Mouse (Mus musculus): ENCODE measurements around the gene Hdac8. TPM values are rescaled to one million over a fixed set of nuclear protein-coding genes. Genes with fewer than 3 reads are reported as not detected.

Gene Hdac8
- polyA plus RNA-seq, 1 experiment, result 18.5 TPM

- peaks cover 22% of the 10 kb centered on the region for H3K27me3 ChIP-seq (ENCODE audit: control insufficient read depth, insufficient read depth, low read length, poor library complexity, severe bottlenecking)
- TF ChIP-seq EP300 (IDR thresholded peaks at IDR 0.05; ENCODE audit: insufficient read depth, low read depth, low read length), result no peak
- no peak for TF ChIP-seq POLR2A (IDR thresholded peaks at IDR 0.05; ENCODE audit: insufficient read depth, low read length)
- no peak for TF ChIP-seq CTCF (IDR thresholded peaks at IDR 0.05; ENCODE audit: low read depth, low read length)
- H3K4me3 ChIP-seq (ENCODE audit: low read depth, low read length), result peak within 1 kb of the TSS; percentile 77
- no peaks in the 10 kb centered on the region for H3K4me1 ChIP-seq (ENCODE audit: control insufficient read depth, insufficient read depth, low read length)
- H3K27ac ChIP-seq (ENCODE audit: insufficient read depth, low read length), result no peak within 1 kb of the TSS
- H3K9ac ChIP-seq (ENCODE audit: low read depth, poor library complexity, severe bottlenecking), result peak within 1 kb of the TSS; percentile 63
- H3K9me3 ChIP-seq (replicated peaks; ENCODE audit: control insufficient read depth, insufficient read depth, low read length, poor library complexity, severe bottlenecking), result no peaks in the 10 kb centered on the region
- H3K36me3 ChIP-seq (ENCODE audit: control insufficient read depth, insufficient read depth, low read length, poor library complexity, severe bottlenecking), result no peaks in the 10 kb centered on the region
Observed at GRCm38 (mm10) chrX:102251937-102252860, 253.0 kb downstream of the Hdac8 start, which contains the start of gene Cited1. Gene Cited1 (minus strand): TSS chrX:102252181.

- peak overlapping the region; percentile 77 for H3K4me3 ChIP-seq (ENCODE audit: low read depth, low read length)
- no peaks in the 10 kb centered on the region for H3K9me3 ChIP-seq (replicated peaks; ENCODE audit: control insufficient read depth, insufficient read depth, low read length, poor library complexity, severe bottlenecking)
- H3K27me3 ChIP-seq (ENCODE audit: control insufficient read depth, insufficient read depth, low read length, poor library complexity, severe bottlenecking), result peaks cover 22% of the 10 kb centered on the region
- H3K9ac ChIP-seq (ENCODE audit: low read depth, poor library complexity, severe bottlenecking), result peak overlapping the region; percentile 63
- no peak overlapping the region for H3K27ac ChIP-seq (ENCODE audit: insufficient read depth, low read length)
- no peak for TF ChIP-seq EP300 (IDR thresholded peaks at IDR 0.05; ENCODE audit: insufficient read depth, low read depth, low read length)
- no peak for TF ChIP-seq POLR2A (IDR thresholded peaks at IDR 0.05; ENCODE audit: insufficient read depth, low read length)
- no peak for TF ChIP-seq CTCF (IDR thresholded peaks at IDR 0.05; ENCODE audit: low read depth, low read length)
- no peaks in the 10 kb centered on the region for H3K4me1 ChIP-seq (ENCODE audit: control insufficient read depth, insufficient read depth, low read length)
- no peaks in the 10 kb centered on the region for H3K36me3 ChIP-seq (ENCODE audit: control insufficient read depth, insufficient read depth, low read length, poor library complexity, severe bottlenecking)
Observed at GRCm38 (mm10) chrX:102251221-102251936, 253.8 kb downstream of the Hdac8 start.

GRCm38 (mm10) chrX:102250891-102251170 is 254.3 kb downstream of the Hdac8 start:
- H3K9ac ChIP-seq (ENCODE audit: low read depth, poor library complexity, severe bottlenecking), result peak overlapping the region; percentile 63
- H3K4me3 ChIP-seq (ENCODE audit: low read depth, low read length), result peak overlapping the region; percentile 77
- H3K36me3 ChIP-seq (ENCODE audit: control insufficient read depth, insufficient read depth, low read length, poor library complexity, severe bottlenecking), result no peaks in the 10 kb centered on the region
- no peak overlapping the region for H3K27ac ChIP-seq (ENCODE audit: insufficient read depth, low read length)
- H3K9me3 ChIP-seq (replicated peaks; ENCODE audit: control insufficient read depth, insufficient read depth, low read length, poor library complexity, severe bottlenecking), result no peaks in the 10 kb centered on the region
- TF ChIP-seq CTCF (IDR thresholded peaks at IDR 0.05; ENCODE audit: low read depth, low read length) (no peak), POLR2A (IDR thresholded peaks at IDR 0.05; ENCODE audit: insufficient read depth, low read length) (no peak), EP300 (IDR thresholded peaks at IDR 0.05; ENCODE audit: insufficient read depth, low read depth, low read length) (no peak)
- peaks cover 22% of the 10 kb centered on the region for H3K27me3 ChIP-seq (ENCODE audit: control insufficient read depth, insufficient read depth, low read length, poor library complexity, severe bottlenecking)
- no peaks in the 10 kb centered on the region for H3K4me1 ChIP-seq (ENCODE audit: control insufficient read depth, insufficient read depth, low read length)

GRCm38 (mm10) chrX:102250150-102250890 is 254.8 kb downstream of the Hdac8 start:
- Histone ChIP-seq H3K9me3 (replicated peaks; ENCODE audit: control insufficient read depth, insufficient read depth, low read length, poor library complexity, severe bottlenecking) (no peaks in the 10 kb centered on the region), H3K4me1 (ENCODE audit: control insufficient read depth, insufficient read depth, low read length) (no peaks in the 10 kb centered on the region), H3K27ac (ENCODE audit: insufficient read depth, low read length) (no peak overlapping the region), H3K27me3 (ENCODE audit: control insufficient read depth, insufficient read depth, low read length, poor library complexity, severe bottlenecking) (peaks cover 22% of the 10 kb centered on the region), H3K9ac (ENCODE audit: low read depth, poor library complexity, severe bottlenecking) (peak overlapping the region; percentile 63), H3K4me3 (ENCODE audit: low read depth, low read length) (peak overlapping the region; percentile 77), H3K36me3 (ENCODE audit: control insufficient read depth, insufficient read depth, low read length, poor library complexity, severe bottlenecking) (no peaks in the 10 kb centered on the region)
- TF ChIP-seq POLR2A (IDR thresholded peaks at IDR 0.05; ENCODE audit: insufficient read depth, low read length) (no peak), CTCF (IDR thresholded peaks at IDR 0.05; ENCODE audit: low read depth, low read length) (no peak), EP300 (IDR thresholded peaks at IDR 0.05; ENCODE audit: insufficient read depth, low read depth, low read length) (no peak)

GRCm38 (mm10) chrX:102244334-102244733 is 260.8 kb downstream of the Hdac8 start:
- Histone ChIP-seq H3K4me1 (ENCODE audit: control insufficient read depth, insufficient read depth, low read length) (no peaks in the 10 kb centered on the region), H3K36me3 (ENCODE audit: control insufficient read depth, insufficient read depth, low read length, poor library complexity, severe bottlenecking) (no peaks in the 10 kb centered on the region), H3K4me3 (ENCODE audit: low read depth, low read length) (no peak overlapping the region), H3K27ac (ENCODE audit: insufficient read depth, low read length) (no peak overlapping the region), H3K9ac (ENCODE audit: low read depth, poor library complexity, severe bottlenecking) (no peak overlapping the region), H3K9me3 (replicated peaks; ENCODE audit: control insufficient read depth, insufficient read depth, low read length, poor library complexity, severe bottlenecking) (no peaks in the 10 kb centered on the region), H3K27me3 (ENCODE audit: control insufficient read depth, insufficient read depth, low read length, poor library complexity, severe bottlenecking) (peaks cover 4% of the 10 kb centered on the region)
- no peak for TF ChIP-seq EP300 (IDR thresholded peaks at IDR 0.05; ENCODE audit: insufficient read depth, low read depth, low read length)
- TF ChIP-seq POLR2A (IDR thresholded peaks at IDR 0.05; ENCODE audit: insufficient read depth, low read length), result no peak
- TF ChIP-seq CTCF (IDR thresholded peaks at IDR 0.05; ENCODE audit: low read depth, low read length), result peak; percentile 23

Other genes starting within 250 kb of the Hdac8 start
- 7.9 and 8.3 TPM in 2 replicates for gene Phka1, start 138.9 kb upstream of the Hdac8 start, polyA plus RNA-seq (2011; ENCODE audit: insufficient read depth, insufficient read length, low read depth, missing spikeins)
- gene Gm3880, start 181.6 kb upstream of the Hdac8 start, polyA plus RNA-seq (2011; ENCODE audit: insufficient read depth, insufficient read length, low read depth, missing spikeins), result not detected in 2 replicates
- gene Gm9112, start 202.3 kb upstream of the Hdac8 start, polyA plus RNA-seq (2011; ENCODE audit: insufficient read depth, insufficient read length, low read depth, missing spikeins), result 1.5 and 2.1 TPM in 2 replicates
- not detected in 2 replicates for gene Dmrtc1b, start 202.5 kb upstream of the Hdac8 start, polyA plus RNA-seq (2011; ENCODE audit: insufficient read depth, insufficient read length, low read depth, missing spikeins)